In the genomic region with DNA sequence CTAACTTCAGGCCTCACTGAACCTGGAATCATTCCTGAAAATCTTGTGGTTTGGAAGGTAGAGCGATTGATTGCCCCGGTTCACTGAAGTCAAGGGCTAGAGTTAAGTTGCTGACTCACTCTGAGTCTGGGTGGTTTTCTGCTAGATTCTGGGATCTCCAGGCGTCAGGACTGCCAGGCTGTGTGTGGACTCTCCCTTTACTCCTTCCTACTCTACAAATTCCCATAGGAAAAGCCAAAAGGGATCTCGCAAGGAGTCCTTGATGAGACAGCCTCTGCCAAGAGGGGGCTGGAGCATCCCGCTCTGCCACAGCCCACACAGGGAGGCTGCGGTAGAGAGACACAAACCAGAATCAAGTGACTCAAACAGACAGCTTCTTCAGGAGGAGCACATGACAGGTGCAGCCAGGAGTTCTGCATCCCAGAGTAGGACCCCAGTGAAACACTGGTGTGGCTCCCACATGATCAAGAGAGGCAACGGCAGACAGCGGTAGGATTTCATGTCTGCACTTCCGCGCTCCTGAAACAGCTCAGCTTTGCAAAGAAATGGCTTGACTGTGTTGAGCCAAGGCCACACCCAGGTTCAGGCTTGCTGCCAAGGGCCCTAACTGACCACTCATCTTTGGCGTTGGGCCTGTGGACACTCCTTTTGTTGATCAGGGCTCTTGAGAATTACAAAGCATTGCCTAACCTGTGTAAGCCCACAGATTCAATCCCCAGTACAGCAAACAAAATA, we compare ENCODE assay signal across 8 mouse cellular contexts. TPM values are rescaled to one million over a fixed set of nuclear protein-coding genes. Genes with fewer than 3 reads are reported as not detected.
DNase-seq lines count a peak whose midpoint lies in the region; ATAC-seq and TF ChIP-seq lines count a peak whose summit lies in the region.

No protein-coding gene starts in this region.

- H3K9ac ChIP-seq in liver, postnatal 0 days (replicated peaks), result 0 out of 2 replicates have a peak overlapping the region, but pooled peaks have one; percentile 26
- H3K9ac ChIP-seq in liver, embryonic 11.5 days (ENCODE audit: low read depth, low read length), result no peak overlapping the region
- H3K9ac ChIP-seq in lung, embryonic 15.5 days, result no peak overlapping the region

- no peak for TF ChIP-seq EP300 in liver, postnatal 0 days (IDR thresholded peaks at IDR 0.05; ENCODE audit: low read depth)

- TF ChIP-seq CTCF in liver, postnatal 0 days (IDR thresholded peaks at IDR 0.05; ENCODE audit: low read depth), result no peak

- peak overlapping the region; percentile 46 for H3K4me2 ChIP-seq in liver, postnatal 0 days (ENCODE audit: low read depth, low read length)
- H3K4me2 ChIP-seq in liver, embryonic 11.5 days, result no peak overlapping the region
- H3K4me2 ChIP-seq in lung, embryonic 15.5 days, result peak overlapping the region; percentile 3; the same call in 1 of the 2 replicates

- H3K27me3 ChIP-seq in liver, postnatal 0 days (ENCODE audit: insufficient read depth, low read length), result no peaks in the 10 kb centered on the region
- H3K27me3 ChIP-seq in liver, embryonic 11.5 days (replicated peaks; ENCODE audit: control insufficient read depth, insufficient read depth, low read length), result no peaks in the 10 kb centered on the region
- no peaks in the 10 kb centered on the region for H3K27me3 ChIP-seq in lung, embryonic 15.5 days

- no peak overlapping the region for H3K4me3 ChIP-seq in liver, postnatal 0 days (ENCODE audit: low read depth, low read length)
- H3K4me3 ChIP-seq in liver, embryonic 11.5 days (ENCODE audit: low read depth, low read length), result no peak overlapping the region
- no peak overlapping the region for H3K4me3 ChIP-seq in lung, embryonic 15.5 days

- 67% methylated on average over 11 of the region's 11 CpGs for WGBS in liver, postnatal 0 days (ENCODE audit: insufficient replicate concordance)
- WGBS in liver, embryonic 11.5 days, result 77% methylated on average over 11 of the region's 11 CpGs
- WGBS in lung, embryonic 15.5 days, result 59% methylated on average over 11 of the region's 11 CpGs

- ATAC-seq in liver, postnatal 0 days, result peak; percentile 91
- ATAC-seq in liver, embryonic 11.5 days (replicated peaks; ENCODE audit: low FRiP score), result no peak
- peak; percentile 41; the same call in 1 of the 2 replicates for ATAC-seq in lung, embryonic 15.5 days (ENCODE audit: borderline replicate concordance, extremely low read depth, low FRiP score, low TSS enrichment)
- ATAC-seq in granulocyte monocyte progenitor cell, adult 5-6 weeks (replicated peaks; ENCODE audit: poor library complexity, severe bottlenecking), result no peak

- H3K27ac ChIP-seq in liver, postnatal 0 days (ENCODE audit: low read depth), result peak overlapping the region; percentile 55
- no peak overlapping the region for H3K27ac ChIP-seq in liver, embryonic 11.5 days (ENCODE audit: low read depth, low read length)
- H3K27ac ChIP-seq in lung, embryonic 15.5 days, result no peak overlapping the region

- H3K4me1 ChIP-seq in liver, postnatal 0 days (ENCODE audit: insufficient read depth), result peaks cover 8% of the 10 kb centered on the region; the same call in 1 of the 2 replicates
- H3K4me1 ChIP-seq in liver, embryonic 11.5 days (replicated peaks; ENCODE audit: control insufficient read depth, insufficient read depth, low read length), result no peaks in the 10 kb centered on the region
- H3K4me1 ChIP-seq in lung, embryonic 15.5 days, result peaks cover 19% of the 10 kb centered on the region

- no peaks in the 10 kb centered on the region for H3K9me3 ChIP-seq in liver, postnatal 0 days (ENCODE audit: low read length)
- H3K9me3 ChIP-seq in liver, embryonic 11.5 days (ENCODE audit: control insufficient read depth, low read length), result no peaks in the 10 kb centered on the region
- H3K9me3 ChIP-seq in lung, embryonic 15.5 days, result no peaks in the 10 kb centered on the region

- no peaks in the 10 kb centered on the region for H3K36me3 ChIP-seq in liver, postnatal 0 days (replicated peaks; ENCODE audit: insufficient read depth, low read length)
- no peaks in the 10 kb centered on the region for H3K36me3 ChIP-seq in liver, embryonic 11.5 days (ENCODE audit: control insufficient read depth, insufficient read depth, low read length)
- no peaks in the 10 kb centered on the region for H3K36me3 ChIP-seq in lung, embryonic 15.5 days

- peak; percentile 84 for DNase-seq in liver, postnatal 0 days
- DNase-seq in liver, embryonic 11.5 days (ENCODE audit: low spot score), result no peak
- DNase-seq in adrenal gland, adult (ENCODE audit: inconsistent age in 2 of 2, low spot score in 1 of 2), result peak; percentile 90 to 96
- DNase-seq in heart, adult 8-10 months (ENCODE audit: low spot score), result peak; percentile 77
- DNase-seq in embryo, embryonic 11 days, result no peak
- DNase-seq in retina, postnatal 1 day, result no peak

RNA-seq across cellular contexts. Expression of gene Rock2, which starts 41.1 kb away (rescaled TPM):
- polyA plus RNA-seq in liver, postnatal 0 days (2015; fragmentation: Nextera tagmentation; extraction: Ambion mirVana), result 5.3 TPM in 2 replicates
- polyA plus RNA-seq in liver, embryonic 11.5 days (2014; fragmentation: Nextera tagmentation; extraction: Ambion mirVana), result 11.7 and 14.4 TPM in 2 replicates
- 10 to 100 TPM; 71.9 to 88.8 (median 84.0) TPM for total RNA-seq in heart, adult 8-10 months (2022)
- polyA plus RNA-seq in lung, embryonic 15.5 days (2015; fragmentation: Nextera tagmentation; extraction: Ambion mirVana), result 20.0 and 20.9 TPM in 2 replicates
- total RNA-seq in granulocyte monocyte progenitor cell, adult 5-6 weeks (2014; fragmentation: Nextera tagmentation), result 43.1 and 49.4 TPM in 2 replicates
- total RNA-seq in granulocyte monocyte progenitor cell, adult 5-6 weeks (2017), result 65.1 and 65.9 TPM in 2 replicates

RNA-seq across cellular contexts. Expression of gene E2f6, which starts 42.8 kb away (rescaled TPM):
- 9.0 and 9.2 TPM in 2 replicates for polyA plus RNA-seq in liver, postnatal 0 days (2015; fragmentation: Nextera tagmentation; extraction: Ambion mirVana)
- polyA plus RNA-seq in liver, embryonic 11.5 days (2014; fragmentation: Nextera tagmentation; extraction: Ambion mirVana), result 42.7 and 49.0 TPM in 2 replicates
- 10 to 100 TPM; 86.4 to 90.4 (median 88.2) TPM for total RNA-seq in heart, adult 8-10 months (2022)
- 38.4 and 38.9 TPM in 2 replicates for polyA plus RNA-seq in lung, embryonic 15.5 days (2015; fragmentation: Nextera tagmentation; extraction: Ambion mirVana)
- total RNA-seq in granulocyte monocyte progenitor cell, adult 5-6 weeks (2014; fragmentation: Nextera tagmentation), result 41.0 and 41.9 TPM in 2 replicates
- total RNA-seq in granulocyte monocyte progenitor cell, adult 5-6 weeks (2017), result 38.8 and 43.9 TPM in 2 replicates

RNA-seq across cellular contexts. Expression of gene Greb1, which starts 52.9 kb away (rescaled TPM):
- polyA plus RNA-seq in liver, postnatal 0 days (2015; fragmentation: Nextera tagmentation; extraction: Ambion mirVana), result 0.12 and 0.22 TPM in 2 replicates
- polyA plus RNA-seq in liver, embryonic 11.5 days (2014; fragmentation: Nextera tagmentation; extraction: Ambion mirVana), result 4.3 and 5.5 TPM in 2 replicates
- 1 to 10 TPM in 1 of 4 experiments, under 1 TPM in 3; 0.16 to 1.2 (median 0.64) TPM for total RNA-seq in heart, adult 8-10 months (2022)
- polyA plus RNA-seq in lung, embryonic 15.5 days (2015; fragmentation: Nextera tagmentation; extraction: Ambion mirVana), result 2.9 and 3.6 TPM in 2 replicates
- total RNA-seq in granulocyte monocyte progenitor cell, adult 5-6 weeks (2014; fragmentation: Nextera tagmentation), result 0.49 TPM in 1 of 2 replicates, not detected in the other
- total RNA-seq in granulocyte monocyte progenitor cell, adult 5-6 weeks (2017), result 0.13 and 0.26 TPM in 2 replicates

Comparison
In these comparisons a context has a peak if more than half of its experiments do, and no peak if none do; other contexts are left out.
1. ATAC-seq: peak in liver, postnatal 0 days (single experiment) and lung, embryonic 15.5 days (single experiment); none in liver, embryonic 11.5 days (single experiment) and granulocyte monocyte progenitor cell, adult 5-6 weeks (single experiment).
2. DNase-seq: peak in liver, postnatal 0 days (single experiment), adrenal gland, adult (2 of 2) and heart, adult 8-10 months (single experiment); none in liver, embryonic 11.5 days (single experiment), embryo, embryonic 11 days (single experiment) and retina, postnatal 1 day (single experiment).